ENCODE assay signal across 9 mouse cellular contexts in the genomic region with DNA sequence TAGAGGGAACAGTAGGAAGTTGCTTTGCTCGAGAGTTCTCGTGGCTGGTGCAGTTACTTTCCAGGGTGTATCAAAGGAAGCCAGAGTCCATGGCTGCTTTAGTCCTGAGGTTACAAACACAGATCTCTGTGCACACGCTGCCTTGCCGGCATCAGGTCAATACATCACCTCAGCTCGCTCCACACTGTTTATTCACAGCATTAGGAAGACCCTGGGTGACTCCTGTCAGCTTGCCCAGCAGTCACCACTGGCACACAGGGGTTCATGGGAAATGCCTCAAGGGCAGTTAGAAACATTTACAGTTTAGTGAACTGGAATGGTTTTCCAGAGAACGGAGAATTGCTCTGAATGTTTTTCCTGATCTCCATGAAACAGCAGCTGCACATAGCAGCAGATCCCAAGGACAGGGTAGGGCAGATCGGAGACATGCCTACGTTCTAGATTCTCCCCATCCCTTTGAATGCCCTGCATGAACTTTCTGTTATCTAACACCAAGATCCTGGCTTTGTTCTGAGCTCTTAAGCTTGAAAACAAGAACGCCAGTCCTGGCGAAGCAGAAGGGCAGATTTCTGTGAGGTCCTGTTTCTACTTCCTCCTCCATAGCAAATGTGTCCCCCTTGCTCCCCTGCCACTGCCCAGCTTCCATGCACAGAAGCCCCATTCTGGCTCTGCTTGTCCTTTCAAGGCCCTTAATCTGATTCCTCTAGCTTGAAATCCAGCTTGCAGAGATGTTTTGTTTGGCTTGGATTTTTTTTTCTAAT.
A peak's percentile ranks its signal among the peaks of the same experiment; 100 is the strongest.
DNase-seq lines count a peak whose midpoint lies in the region; ATAC-seq lines count a peak whose summit lies in the region.
"Had no signal": no experiment of that assay in that cellular context is flagged by ENCODE, and none has a peak within 500 bp of the region (broad histone marks: within the 10 kb centered on the region; RNA-seq: fewer than 3 reads in every experiment).

No protein-coding gene starts in this region.

- DNase-seq in heart, adult 11 months = peak; percentile 94
- DNase-seq in heart, postnatal 25 days (ENCODE audit: low spot score) = no peak
- DNase-seq in ZHBTc4 (ENCODE audit: low read depth, low spot score) = peak; percentile 7
- peak; percentile 24 to 61 for DNase-seq in heart, postnatal 10 days
- peak; percentile 56 to 71 for DNase-seq in kidney, postnatal 36 days
- no peak for DNase-seq in left cerebral cortex, adult 18-20 months (ENCODE audit: low spot score in 2 of 2)
- no peak for DNase-seq in adrenal gland, postnatal 14 days
- DNase-seq: right cerebral cortex, postnatal 4 days had no signal

- intact Hi-C loops in heart, postnatal 25 days (cut with DNase I) = no loop called here
- intact Hi-C loops in heart, postnatal 10 days (cut with DNase I) = loop anchor here (5.0 kb wide), 1 partner anchor 74 kb away; no protein-coding TSS in a partner anchor

- no peak for ATAC-seq in megakaryocyte progenitor cell, adult 5-6 weeks (replicated peaks; ENCODE audit: poor library complexity)

Comparison
In these comparisons a context has a peak if more than half of its experiments do, and no peak if none do; other contexts are left out.
1. DNase-seq: peak in heart, adult 11 months (single experiment), ZHBTc4 (single experiment), heart, postnatal 10 days (2 of 2) and kidney, postnatal 36 days (2 of 2); none in heart, postnatal 25 days (single experiment), left cerebral cortex, adult 18-20 months (0 of 2) and adrenal gland, postnatal 14 days (single experiment).